Mouse (Mus musculus): ENCODE measurements around the gene Fbxw15. TPM values are rescaled to one million over a fixed set of nuclear protein-coding genes. Genes with fewer than 3 reads are reported as not detected.

Gene Fbxw15
- polyA plus RNA-seq (2017; shearing (Covaris generic)): not detected

GRCm38 (mm10) chr9:109568162-109568561, at the start of gene Fbxw15:
Fbxw15 (minus strand) TSS chr9:109568262.

Other genes starting within 250 kb of the Fbxw15 start
- 0.34 TPM for gene Fbxw28, start 228.6 kb downstream of the Fbxw15 start, polyA plus RNA-seq (2017; shearing (Covaris generic))
- gene Fbxw22, start 164.0 kb downstream of the Fbxw15 start, polyA plus RNA-seq (2017; shearing (Covaris generic)): not detected
- not detected for gene Fbxw16, start 119.1 kb downstream of the Fbxw15 start, polyA plus RNA-seq (2017; shearing (Covaris generic))
- not detected for gene Fbxw19, start 72.4 kb downstream of the Fbxw15 start, polyA plus RNA-seq (2017; shearing (Covaris generic))
- gene Fbxw24, start 57.8 kb upstream of the Fbxw15 start, polyA plus RNA-seq (2017; shearing (Covaris generic)): not detected
- not detected for gene Fbxw25, start 96.4 kb upstream of the Fbxw15 start, polyA plus RNA-seq (2017; shearing (Covaris generic))
- gene Fbxw18, start 134.4 kb upstream of the Fbxw15 start, polyA plus RNA-seq (2017; shearing (Covaris generic)): not detected
- gene Fbxw26, start 177.8 kb upstream of the Fbxw15 start, polyA plus RNA-seq (2017; shearing (Covaris generic)): not detected
- not detected for gene Fbxw27, start 222.4 kb upstream of the Fbxw15 start, polyA plus RNA-seq (2017; shearing (Covaris generic))
- 0.62 TPM for gene Spink8, start 244.0 kb upstream of the Fbxw15 start, polyA plus RNA-seq (2017; shearing (Covaris generic))